ENCODE assay signal across 8 mouse cellular contexts in the genomic region with DNA sequence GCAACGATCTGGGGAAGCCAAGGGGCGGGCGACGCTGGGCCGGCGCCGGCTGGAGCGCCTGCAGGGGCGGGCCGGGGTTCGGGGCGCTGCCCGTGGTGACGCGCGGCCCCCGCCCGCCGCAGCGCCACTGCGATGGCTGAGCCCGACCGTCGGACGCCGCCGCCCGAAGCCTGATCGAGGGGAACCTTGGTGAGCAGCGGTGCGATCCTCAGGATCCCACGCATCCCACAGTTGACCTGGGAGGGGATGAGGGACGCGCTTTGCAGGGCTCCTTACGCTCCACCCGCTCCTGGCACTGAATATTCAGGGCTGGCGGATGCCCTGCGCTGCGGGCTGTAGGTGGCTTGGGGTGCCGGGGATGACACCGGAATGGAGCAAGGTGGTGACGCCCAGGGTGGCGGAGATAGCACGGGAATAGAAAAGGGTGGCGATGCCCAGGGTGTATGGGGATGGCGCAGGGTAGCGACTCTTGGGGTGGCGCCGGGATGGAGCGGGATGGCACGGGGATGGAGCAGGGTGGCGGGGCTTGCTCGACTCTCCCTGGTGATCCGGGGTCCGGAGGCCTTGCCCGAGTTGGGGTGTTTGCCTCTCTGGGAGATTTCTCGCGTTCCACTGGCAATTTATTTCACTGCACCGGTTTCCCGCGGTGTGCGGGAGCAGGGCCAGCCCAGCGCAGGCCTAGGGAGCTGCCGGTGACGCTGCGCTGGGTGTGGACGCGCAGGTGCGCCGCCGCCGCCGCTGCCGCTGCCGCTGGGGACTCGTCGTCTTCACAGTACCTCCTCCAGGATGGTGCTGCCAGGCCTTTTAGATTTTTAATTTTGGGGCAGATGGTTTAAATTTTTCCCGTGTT. TPM values are rescaled to one million over a fixed set of nuclear protein-coding genes. Genes with fewer than 3 reads are reported as not detected.
A peak's percentile ranks its signal among the peaks of the same experiment; 100 is the strongest.
DNase-seq lines count a peak whose midpoint lies in the region; ATAC-seq and TF ChIP-seq lines count a peak whose summit lies in the region.

A gene (plus strand): TSS at position 119 of the 850 bp plus-strand sequence.

- H3K27me3 ChIP-seq in embryonic facial prominence, embryonic 15.5 days, result peaks cover 60% of the 10 kb centered on the region
- H3K27me3 ChIP-seq in hindbrain, embryonic 14.5 days (ENCODE audit: control insufficient read depth, insufficient read depth, low read length), result peaks cover 59% of the 10 kb centered on the region
- peaks cover 63% of the 10 kb centered on the region for H3K27me3 ChIP-seq in limb, embryonic 15.5 days

- H3K4me2 ChIP-seq in embryonic facial prominence, embryonic 15.5 days (replicated peaks), result peak within 1 kb of the TSS; percentile 90
- H3K4me2 ChIP-seq in hindbrain, embryonic 14.5 days (replicated peaks), result peak within 1 kb of the TSS; percentile 80
- peak within 1 kb of the TSS; percentile 87 for H3K4me2 ChIP-seq in limb, embryonic 15.5 days

- no peaks in the 10 kb centered on the region for H3K9me3 ChIP-seq in embryonic facial prominence, embryonic 15.5 days (replicated peaks)
- no peaks in the 10 kb centered on the region for H3K9me3 ChIP-seq in hindbrain, embryonic 14.5 days (ENCODE audit: control insufficient read depth, low read length)
- no peaks in the 10 kb centered on the region for H3K9me3 ChIP-seq in limb, embryonic 15.5 days

- H3K27ac ChIP-seq in gastrocnemius, adult 2 months, result no peak within 1 kb of the TSS
- H3K27ac ChIP-seq in embryonic facial prominence, embryonic 15.5 days (replicated peaks), result no peak within 1 kb of the TSS
- peak within 1 kb of the TSS; percentile 80 for H3K27ac ChIP-seq in hindbrain, embryonic 14.5 days
- no peak within 1 kb of the TSS for H3K27ac ChIP-seq in limb, embryonic 15.5 days

- no peak for ATAC-seq in embryonic facial prominence, embryonic 15.5 days (ENCODE audit: insufficient number of reproducible peaks, low FRiP score, low TSS enrichment, low read depth)
- peak; percentile 73 for ATAC-seq in hindbrain, embryonic 14.5 days (ENCODE audit: low FRiP score)
- 0 out of 2 replicates have a peak, but pooled peaks have one; percentile 8 for ATAC-seq in limb, embryonic 15.5 days (ENCODE audit: insufficient number of reproducible peaks, low FRiP score, low TSS enrichment, low read depth)

- intact Hi-C loops in gastrocnemius, adult 2 months (cut with DNase I), result no loop called here

- H3K36me3 ChIP-seq in embryonic facial prominence, embryonic 15.5 days, result no peaks in the 10 kb centered on the region
- no peaks in the 10 kb centered on the region for H3K36me3 ChIP-seq in hindbrain, embryonic 14.5 days (replicated peaks; ENCODE audit: control insufficient read depth, insufficient read depth)
- no peaks in the 10 kb centered on the region for H3K36me3 ChIP-seq in limb, embryonic 15.5 days

- H3K4me1 ChIP-seq in embryonic facial prominence, embryonic 15.5 days, result peaks cover 14% of the 10 kb centered on the region
- H3K4me1 ChIP-seq in hindbrain, embryonic 14.5 days (replicated peaks; ENCODE audit: control insufficient read depth, insufficient read depth, low read length), result no peaks in the 10 kb centered on the region; the same call in 1 of the 2 replicates
- peaks cover 14% of the 10 kb centered on the region for H3K4me1 ChIP-seq in limb, embryonic 15.5 days

- H3K4me3 ChIP-seq in gastrocnemius, adult 2 months, result peak within 1 kb of the TSS; percentile 64
- peak within 1 kb of the TSS; percentile 45 for H3K4me3 ChIP-seq in embryonic facial prominence, embryonic 15.5 days (replicated peaks)
- peak within 1 kb of the TSS; percentile 61 for H3K4me3 ChIP-seq in hindbrain, embryonic 14.5 days (replicated peaks; ENCODE audit: low read length)
- peak within 1 kb of the TSS; percentile 43 for H3K4me3 ChIP-seq in limb, embryonic 15.5 days

- no peak within 1 kb of the TSS for H3K9ac ChIP-seq in embryonic facial prominence, embryonic 15.5 days
- H3K9ac ChIP-seq in hindbrain, embryonic 14.5 days, result peak within 1 kb of the TSS; percentile 77
- 0 out of 2 replicates have a peak within 1 kb of the TSS, but pooled peaks have one; percentile 26 for H3K9ac ChIP-seq in limb, embryonic 15.5 days

- under 1% methylated on average over 78 of the region's 78 CpGs for WGBS in embryonic facial prominence, embryonic 15.5 days
- WGBS in hindbrain, embryonic 14.5 days, result under 1% methylated on average over 78 of the region's 78 CpGs
- WGBS in limb, embryonic 15.5 days, result under 1% methylated on average over 78 of the region's 78 CpGs

- DNase-seq in gastrocnemius, adult 2 months, result no peak
- DNase-seq in gastrocnemius, adult 8-10 months (ENCODE audit: low spot score in 2 of 2), result no peak
- DNase-seq in adrenal gland, postnatal 25 days, result peak; percentile 39
- peak; percentile 33 for DNase-seq in hindbrain, embryonic 14.5 days (ENCODE audit: low spot score)
- DNase-seq in right cerebral cortex, adult 2 months (ENCODE audit: low spot score in 2 of 2), result peak; percentile 71 to 77
- no peak for DNase-seq in adipocyte (ENCODE audit: low spot score)

- no peak for TF ChIP-seq CTCF in gastrocnemius, adult 2 months (IDR thresholded peaks at IDR 0.05)

RNA-seq across cellular contexts. Expression of the gene that starts here (rescaled TPM):
- under 1 TPM; 0.15 to 0.28 TPM for total RNA-seq in gastrocnemius, adult 2 months (2021)
- under 1 TPM in 3 of 4 experiments, not detected in 1; 0.10 to 0.17 (median 0.13) TPM for total RNA-seq in gastrocnemius, adult 8-10 months (2022)
- 9.2 and 14.1 TPM in 2 replicates for total RNA-seq in adrenal gland, postnatal 25 days (2021)
- 0.55 and 0.56 TPM in 2 replicates for polyA plus RNA-seq in embryonic facial prominence, embryonic 15.5 days (2015; fragmentation: Nextera tagmentation; extraction: Ambion mirVana)
- 11.2 and 11.8 TPM in 2 replicates for polyA plus RNA-seq in hindbrain, embryonic 14.5 days (2014; fragmentation: Nextera tagmentation; extraction: Ambion mirVana)
- 0.49 and 0.67 TPM in 2 replicates for polyA plus RNA-seq in limb, embryonic 15.5 days (2015; fragmentation: Nextera tagmentation; extraction: Ambion mirVana)

Comparison
In these comparisons a context has a peak if more than half of its experiments do, and no peak if none do; other contexts are left out.
1. Peak in ATAC-seq, H3K4me3 ChIP-seq, H3K9ac ChIP-seq and H3K4me2 ChIP-seq in limb, embryonic 15.5 days; RNA of the gene not detected or under 1 TPM.
2. DNase-seq: peak in adrenal gland, postnatal 25 days (single experiment), hindbrain, embryonic 14.5 days (single experiment) and right cerebral cortex, adult 2 months (2 of 2); none in gastrocnemius, adult 2 months (single experiment), gastrocnemius, adult 8-10 months (0 of 2) and adipocyte (single experiment).
3. Peak in every context shown above with its lines, with median percentiles within 50 percentile points of each other: H3K4me3 ChIP-seq and H3K4me2 ChIP-seq.